Comparison of ENCODE assay signal across 34 mouse cellular contexts in the genomic region with DNA sequence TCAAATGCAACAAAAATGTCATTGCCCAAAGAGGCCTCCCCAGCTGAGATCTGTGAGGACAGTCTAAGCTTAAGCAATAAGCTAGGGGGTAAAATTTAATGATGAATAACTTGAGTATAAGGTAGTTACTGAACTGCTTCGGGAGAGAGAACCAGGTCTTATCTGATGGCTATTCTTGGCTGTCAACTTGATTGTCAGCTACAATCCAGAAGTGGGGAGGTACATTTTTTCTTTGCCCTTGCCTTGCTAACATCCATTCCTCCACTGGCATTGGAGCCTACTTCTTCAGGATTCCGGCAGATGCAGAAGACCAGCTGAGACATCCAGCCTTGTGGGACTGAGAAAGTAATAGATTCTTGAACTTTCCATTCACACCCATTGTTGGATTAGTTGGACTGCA.
"Had no signal": no experiment of that assay in that cellular context is flagged by ENCODE, and none has a peak within 500 bp of the region (broad histone marks: within the 10 kb centered on the region; RNA-seq: fewer than 3 reads in every experiment).

No protein-coding gene starts in this region.

- H3K4me2 ChIP-seq: heart, embryonic 12.5 days; heart, embryonic 13.5 days; heart, embryonic 15.5 days; hindbrain, embryonic 12.5 days; hindbrain, embryonic 13.5 days; hindbrain, embryonic 14.5 days; hindbrain, embryonic 15.5 days; intestine, embryonic 15.5 days; kidney, embryonic 15.5 days had no signal

- H3K9me3 ChIP-seq: heart, embryonic 15.5 days; hindbrain, embryonic 10.5 days; hindbrain, embryonic 12.5 days; hindbrain, embryonic 13.5 days; hindbrain, embryonic 15.5 days; intestine, embryonic 15.5 days; kidney, embryonic 15.5 days had no signal

- H3K27ac ChIP-seq: heart, embryonic 13.5 days; heart, embryonic 15.5 days; hindbrain, embryonic 10.5 days; hindbrain, embryonic 12.5 days; hindbrain, embryonic 13.5 days; hindbrain, embryonic 14.5 days; hindbrain, embryonic 15.5 days; hindbrain, postnatal 0 days; intestine, embryonic 15.5 days; kidney, embryonic 15.5 days; kidney, postnatal 0 days; layer of hippocampus, adult 2 months; left cerebral cortex, adult 2 months had no signal

- H3K9ac ChIP-seq: heart, embryonic 12.5 days; heart, embryonic 13.5 days; heart, embryonic 15.5 days; hindbrain, embryonic 12.5 days; hindbrain, embryonic 13.5 days; hindbrain, embryonic 14.5 days; hindbrain, embryonic 15.5 days; intestine, embryonic 15.5 days; kidney, embryonic 15.5 days had no signal

- H3K27me3 ChIP-seq: intestine, embryonic 15.5 days had no signal

- DNase-seq: heart, postnatal 10 days; heart, postnatal 14 days; heart, postnatal 36 days; heart, postnatal 4 days; kidney, adult 11 months; kidney, adult 18-20 months; kidney, adult 2 months; kidney, adult 8-10 months; kidney, adult 9 months; kidney, postnatal 10 days; kidney, postnatal 14 days; kidney, postnatal 25 days; kidney, postnatal 36 days; kidney, postnatal 4 days; layer of hippocampus, adult 9-11 months; layer of hippocampus, postnatal 36 days had no signal

- H3K4me3 ChIP-seq: heart, embryonic 12.5 days; heart, embryonic 13.5 days; heart, embryonic 15.5 days; hindbrain, embryonic 10.5 days; hindbrain, embryonic 12.5 days; hindbrain, embryonic 13.5 days; hindbrain, embryonic 15.5 days; intestine, embryonic 15.5 days; kidney, embryonic 15.5 days; layer of hippocampus, adult 2 months; left cerebral cortex, adult 2 months had no signal

- H3K36me3 ChIP-seq: heart, embryonic 12.5 days; heart, embryonic 13.5 days; heart, embryonic 15.5 days; hindbrain, embryonic 10.5 days; hindbrain, embryonic 12.5 days; hindbrain, embryonic 13.5 days; hindbrain, embryonic 15.5 days; intestine, embryonic 15.5 days; kidney, embryonic 15.5 days had no signal

- ATAC-seq: hindbrain, embryonic 16.5 days; hindbrain, postnatal 0 days; inflammation-experienced regulatory T-cells, adult 6 months; intestine, embryonic 15.5 days; intestine, embryonic 16.5 days; intestine, postnatal 0 days had no signal

- H3K4me1 ChIP-seq: heart, embryonic 12.5 days; heart, embryonic 13.5 days; heart, embryonic 15.5 days; hindbrain, embryonic 10.5 days; hindbrain, embryonic 12.5 days; hindbrain, embryonic 13.5 days; hindbrain, embryonic 15.5 days; intestine, embryonic 15.5 days; kidney, embryonic 15.5 days had no signal
